Mouse (Mus musculus): ENCODE measurements around the gene Dab2ip. TPM values are rescaled to one million over a fixed set of nuclear protein-coding genes. Genes with fewer than 3 reads are reported as not detected.

Gene Dab2ip
- polyA plus RNA-seq, 1 experiment = 46.9 TPM

GRCm38 (mm10) chr2:35747371-35748035, 189.4 kb downstream of the Dab2ip start:
- no peak overlapping the region for H3K4me2 ChIP-seq (ENCODE audit: low read depth)
- H3K79me2 ChIP-seq (ENCODE audit: control insufficient read depth, insufficient read depth) = no peaks in the 10 kb centered on the region
- H3K36me3 ChIP-seq (ENCODE audit: control insufficient read depth, insufficient read depth) = no peaks in the 10 kb centered on the region
- no peak for TF ChIP-seq MYOG (IDR thresholded peaks at IDR 0.05; ENCODE audit: control insufficient read depth in 1 of 3, insufficient read depth in 1 of 3, insufficient read length in 2 of 3, low read depth in 2 of 3)
- TF ChIP-seq SRF (IDR thresholded peaks at IDR 0.05; ENCODE audit: control insufficient read depth, insufficient read length, low read depth) = no peak
- TF ChIP-seq MAX (IDR thresholded peaks at IDR 0.05; ENCODE audit: low read depth) = no peak
- no peak for TF ChIP-seq POLR2A (IDR thresholded peaks at IDR 0.05; ENCODE audit: insufficient read length, low read depth)
- TF ChIP-seq CEBPB (IDR thresholded peaks at IDR 0.05; ENCODE audit: insufficient read depth, poor library complexity, severe bottlenecking) = no peak
- no peak for TF ChIP-seq E2F4 (IDR thresholded peaks at IDR 0.05; ENCODE audit: insufficient read depth)
- no peak for TF ChIP-seq TCF3 (IDR thresholded peaks at IDR 0.05; ENCODE audit: insufficient read length, low read depth)
- no peak for TF ChIP-seq POLR2AphosphoS2 (IDR thresholded peaks at IDR 0.05; ENCODE audit: insufficient read length, low read depth)
- TF ChIP-seq USF1 (IDR thresholded peaks at IDR 0.05; ENCODE audit: low read depth) = no peak
- no peak for TF ChIP-seq MYOD1 (IDR thresholded peaks at IDR 0.05; ENCODE audit: control insufficient read depth in 1 of 3, insufficient read length in 2 of 3, low read depth in 2 of 3)
- no peak for TF ChIP-seq REST (IDR thresholded peaks at IDR 0.05; ENCODE audit: insufficient read depth, insufficient read length)
- no peak for TF ChIP-seq TCF12 (IDR thresholded peaks at IDR 0.05; ENCODE audit: insufficient read depth, poor library complexity, severe bottlenecking)
- no peak overlapping the region for H3K4me3 ChIP-seq
- H3K27me3 ChIP-seq (ENCODE audit: control insufficient read depth, insufficient read depth, insufficient read length) = no peaks in the 10 kb centered on the region
- H3ac ChIP-seq (ENCODE audit: control insufficient read depth, insufficient read length) = no peak overlapping the region

DNA sequence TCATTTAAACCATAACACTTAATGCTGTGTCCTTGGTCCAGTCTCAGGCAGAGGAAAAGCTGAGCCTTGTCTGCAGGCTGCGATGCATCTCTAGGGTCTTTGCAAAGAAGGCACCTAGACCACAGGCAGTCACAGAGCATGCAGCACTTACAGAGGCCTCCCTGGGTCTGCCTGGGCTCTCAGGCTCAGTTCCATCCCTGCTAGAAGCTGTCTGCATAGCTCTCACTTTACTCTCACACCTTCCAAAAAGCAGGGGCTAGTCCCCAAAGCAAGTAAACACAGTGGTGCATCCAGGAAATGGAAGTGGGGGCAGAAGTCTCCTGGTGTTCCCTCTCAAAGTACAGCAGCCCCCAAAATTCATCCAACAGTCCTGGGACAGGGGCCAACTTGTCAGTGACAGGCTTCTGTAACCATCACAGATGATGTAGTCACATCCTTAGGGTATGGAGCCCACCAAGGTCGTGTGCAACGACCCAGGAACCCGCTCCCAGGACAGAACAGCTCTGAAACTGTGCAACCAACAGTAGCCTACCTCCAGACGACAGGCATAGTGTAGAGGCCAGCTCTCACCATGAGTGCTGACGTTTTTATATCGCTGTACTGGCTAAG, 192.6 kb downstream of the Dab2ip start:
- Histone ChIP-seq H3K27me3 (ENCODE audit: control insufficient read depth, insufficient read depth, insufficient read length) (no peaks in the 10 kb centered on the region), H3K79me2 (ENCODE audit: control insufficient read depth, insufficient read depth) (no peaks in the 10 kb centered on the region), H3K4me3 (no peak overlapping the region), H3K36me3 (ENCODE audit: control insufficient read depth, insufficient read depth) (no peaks in the 10 kb centered on the region), H3ac (ENCODE audit: control insufficient read depth, insufficient read length) (no peak overlapping the region), H3K4me2 (ENCODE audit: low read depth) (no peak overlapping the region)
- TF ChIP-seq TCF12 (IDR thresholded peaks at IDR 0.05; ENCODE audit: insufficient read depth, poor library complexity, severe bottlenecking) = no peak
- no peak for TF ChIP-seq E2F4 (IDR thresholded peaks at IDR 0.05; ENCODE audit: insufficient read depth)
- no peak for TF ChIP-seq USF1 (IDR thresholded peaks at IDR 0.05; ENCODE audit: low read depth)

DNA sequence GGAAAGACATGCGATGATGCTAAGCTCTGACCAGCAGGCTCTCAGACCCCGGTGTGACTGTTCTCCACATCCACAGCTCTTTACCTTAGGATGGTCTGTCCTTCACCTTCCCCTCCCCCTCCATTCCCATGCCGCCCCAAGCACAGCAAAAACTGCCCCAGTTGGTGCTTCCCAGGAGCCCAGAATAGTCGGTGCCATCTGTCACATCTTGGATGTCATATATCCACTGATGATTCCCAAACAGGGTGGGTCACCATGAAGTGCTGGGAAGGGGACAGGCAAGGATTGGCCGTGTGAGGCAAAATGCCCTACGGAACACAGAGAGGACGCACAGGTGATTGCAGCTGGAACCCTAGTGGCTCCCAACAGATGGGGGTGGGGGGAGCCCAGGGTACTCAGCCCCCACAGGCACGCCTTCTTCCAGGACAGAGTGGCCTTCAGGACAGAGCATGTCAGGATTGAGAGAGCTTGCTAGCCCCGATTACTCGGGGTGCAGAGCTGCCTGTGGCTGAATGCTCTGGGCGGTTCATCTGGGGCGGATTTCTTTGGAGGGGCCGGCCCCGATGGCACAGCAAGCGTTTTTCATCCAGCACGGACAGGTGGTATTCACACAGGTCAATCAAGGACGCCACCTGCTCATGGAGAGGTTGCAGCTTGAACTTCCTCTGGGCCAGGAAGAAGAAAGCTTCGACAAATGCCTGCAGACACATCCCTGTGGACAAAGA, 193.9 kb downstream of the Dab2ip start:
- Histone ChIP-seq H3K27me3 (ENCODE audit: control insufficient read depth, insufficient read depth, insufficient read length) (no peaks in the 10 kb centered on the region), H3K4me3 (no peak overlapping the region), H3ac (ENCODE audit: control insufficient read depth, insufficient read length) (no peak overlapping the region), H3K4me2 (ENCODE audit: low read depth) (no peak overlapping the region), H3K36me3 (ENCODE audit: control insufficient read depth, insufficient read depth) (no peaks in the 10 kb centered on the region), H3K79me2 (ENCODE audit: control insufficient read depth, insufficient read depth) (no peaks in the 10 kb centered on the region)
- TF ChIP-seq POLR2AphosphoS2 (IDR thresholded peaks at IDR 0.05; ENCODE audit: insufficient read length, low read depth) (no peak), POLR2A (IDR thresholded peaks at IDR 0.05; ENCODE audit: insufficient read length, low read depth) (no peak), E2F4 (IDR thresholded peaks at IDR 0.05; ENCODE audit: insufficient read depth) (no peak), USF1 (IDR thresholded peaks at IDR 0.05; ENCODE audit: low read depth) (no peak), CEBPB (IDR thresholded peaks at IDR 0.05; ENCODE audit: insufficient read depth, poor library complexity, severe bottlenecking) (no peak), MYOG (IDR thresholded peaks at IDR 0.05; ENCODE audit: control insufficient read depth in 1 of 3, insufficient read depth in 1 of 3, insufficient read length in 2 of 3, low read depth in 2 of 3) (peak in 1 of 3 experiments; percentile 9), MAX (IDR thresholded peaks at IDR 0.05; ENCODE audit: low read depth) (no peak), MYOD1 (IDR thresholded peaks at IDR 0.05; ENCODE audit: control insufficient read depth in 1 of 3, insufficient read length in 2 of 3, low read depth in 2 of 3) (no peak)

DNA sequence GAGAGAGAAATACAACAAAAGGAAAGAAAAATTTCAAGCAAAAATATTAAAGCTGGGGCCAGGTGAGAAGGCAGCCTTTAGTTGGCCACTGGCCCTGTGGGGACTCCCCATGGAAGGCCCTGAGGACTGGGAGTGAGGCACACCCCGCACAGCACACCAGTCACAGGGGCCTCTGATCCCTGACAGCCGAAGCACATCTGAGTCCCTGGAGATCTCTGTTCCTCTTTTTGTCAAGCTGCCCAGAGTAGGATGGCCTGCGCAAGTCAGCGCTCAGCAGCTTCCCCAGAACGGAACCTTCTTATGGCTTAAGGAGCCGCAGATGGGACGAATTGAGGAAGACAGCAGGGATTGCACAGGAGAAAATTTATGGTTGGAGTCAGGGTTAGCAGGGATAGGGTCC, 198.4 kb downstream of the Dab2ip start:
- no peak overlapping the region for H3K4me2 ChIP-seq (ENCODE audit: low read depth)
- H3K79me2 ChIP-seq (ENCODE audit: control insufficient read depth, insufficient read depth) = no peaks in the 10 kb centered on the region
- no peak overlapping the region for H3ac ChIP-seq (ENCODE audit: control insufficient read depth, insufficient read length)
- no peaks in the 10 kb centered on the region for H3K36me3 ChIP-seq (ENCODE audit: control insufficient read depth, insufficient read depth)
- H3K4me3 ChIP-seq = no peak overlapping the region
- H3K27me3 ChIP-seq (ENCODE audit: control insufficient read depth, insufficient read depth, insufficient read length) = no peaks in the 10 kb centered on the region
- TF ChIP-seq MYOG (IDR thresholded peaks at IDR 0.05; ENCODE audit: control insufficient read depth in 1 of 3, insufficient read depth in 1 of 3, insufficient read length in 2 of 3, low read depth in 2 of 3) (no peak), CEBPB (IDR thresholded peaks at IDR 0.05; ENCODE audit: insufficient read depth, poor library complexity, severe bottlenecking) (no peak), REST (IDR thresholded peaks at IDR 0.05; ENCODE audit: insufficient read depth, insufficient read length) (no peak), E2F4 (IDR thresholded peaks at IDR 0.05; ENCODE audit: insufficient read depth) (no peak), TCF12 (IDR thresholded peaks at IDR 0.05; ENCODE audit: insufficient read depth, poor library complexity, severe bottlenecking) (no peak), POLR2AphosphoS2 (IDR thresholded peaks at IDR 0.05; ENCODE audit: insufficient read length, low read depth) (no peak), POLR2A (IDR thresholded peaks at IDR 0.05; ENCODE audit: insufficient read length, low read depth) (no peak), MYOD1 (IDR thresholded peaks at IDR 0.05; ENCODE audit: control insufficient read depth in 1 of 3, insufficient read length in 2 of 3, low read depth in 2 of 3) (no peak), SRF (IDR thresholded peaks at IDR 0.05; ENCODE audit: control insufficient read depth, insufficient read length, low read depth) (no peak), USF1 (IDR thresholded peaks at IDR 0.05; ENCODE audit: low read depth) (no peak), TCF3 (IDR thresholded peaks at IDR 0.05; ENCODE audit: insufficient read length, low read depth) (no peak), MAX (IDR thresholded peaks at IDR 0.05; ENCODE audit: low read depth) (no peak)

All from myocyte (in vitro differentiated cells).